Mouse (Mus musculus) megakaryocyte, embryonic 14.5 days (primary cell): ENCODE measurements around the gene Scn3b.

Source experiments
- FLI1 ChIP-seq: IDR thresholded peaks from 2 replicates; pipeline ENCODE4 v1.6.1; 2012; ENCODE audit warnings: low read length, inconsistent platforms, mixed read lengths
- GATA1 ChIP-seq: IDR thresholded peaks from 3 replicates; pipeline ENCODE4 v1.6.1; 2012; ENCODE audit warnings: mixed read lengths, low read length, inconsistent platforms, borderline replicate concordance

- TF ChIP-seq GATA1, result no peak
- TF ChIP-seq FLI1, result no peak
Observed at GRCm38 (mm10) chr9:40307311-40307710, 38.3 kb downstream of the Scn3b start.
